Mouse (Mus musculus) adrenal gland, postnatal 14 days (tissue): Measurements from ENCODE around the gene Zfp266. TPM values are rescaled to one million over a fixed set of nuclear protein-coding genes. Genes with fewer than 3 reads are reported as not detected.
A peak's percentile ranks its signal among the peaks of the same experiment; 100 is the strongest.

Experiments used
- DNase-seq: peaks from one replicate; pipeline ENCODE4 v3.0.0; 2021; ENCODE audit warnings: mixed read lengths
- total RNA-seq: library from RNA; stranded (reverse); gene quantifications from 2 replicates; pipeline ENCODE4 v1.2.3, GENCODE M21; 2021

Gene Zfp266
- total RNA-seq, 1 experiment from 2014 or later: 46.2 TPM

GRCm38 (mm10) chr9:20492527-20493233, 28.5 kb downstream of the Zfp266 start, which contains the start of gene Zfp426:
Zfp426 (minus strand) TSS chr9:20492746.
- peak; percentile 90 for DNase-seq

GRCm38 (mm10) chr9:20491858-20492526, 29.2 kb downstream of the Zfp266 start:
- no peak for DNase-seq

- DNase-seq: no peak
Observed at GRCm38 (mm10) chr9:20489536-20489935, 31.7 kb downstream of the Zfp266 start.

- DNase-seq: peak; percentile 24
Observed at GRCm38 (mm10) chr9:20479396-20479795, 41.8 kb downstream of the Zfp266 start.

- no peak for DNase-seq
Observed at GRCm38 (mm10) chr9:20476632-20477031, 44.6 kb downstream of the Zfp266 start.

GRCm38 (mm10) chr9:20466761-20467442, 54.3 kb downstream of the Zfp266 start:
- DNase-seq: peak; percentile 73

- DNase-seq: peak; percentile 86
Observed at GRCm38 (mm10) chr9:20459377-20460317, 61.6 kb downstream of the Zfp266 start, which contains the start of gene Zfp26. Zfp26 (minus strand) TSS chr9:20460162.

- no peak for DNase-seq
Observed at GRCm38 (mm10) chr9:20453647-20454046, 67.6 kb downstream of the Zfp266 start.

- DNase-seq: no peak
Observed at GRCm38 (mm10) chr9:20451493-20451892, 69.7 kb downstream of the Zfp266 start.

Other genes with a start within 250 kb of the Zfp266 start
- gene Olfr39, start 239.1 kb downstream of the Zfp266 start, total RNA-seq: not detected in 2 replicates
- not detected in 2 replicates for gene Olfr873, start 222.9 kb downstream of the Zfp266 start, total RNA-seq
- not detected in 2 replicates for gene Olfr18, start 185.3 kb downstream of the Zfp266 start, total RNA-seq
- 6.9 and 9.6 TPM in 2 replicates for gene Zfp560, start 136.2 kb downstream of the Zfp266 start, total RNA-seq
- gene Zfp26, start 61.3 kb downstream of the Zfp266 start, total RNA-seq: 22.6 and 23.8 TPM in 2 replicates
- 20.5 and 22.1 TPM in 2 replicates for gene Zfp426, start 28.7 kb downstream of the Zfp266 start, total RNA-seq
- 9.2 and 10.8 TPM in 2 replicates for gene Zfp846, start 59.9 kb upstream of the Zfp266 start, total RNA-seq
- 308 TPM in 2 replicates for gene Ubl5, start 121.5 kb upstream of the Zfp266 start, total RNA-seq
- gene Fbxl12, start 123.3 kb upstream of the Zfp266 start, total RNA-seq: 15.3 and 18.7 TPM in 2 replicates
- 20.1 and 20.2 TPM in 2 replicates for gene Pin1, start 130.7 kb upstream of the Zfp266 start, total RNA-seq
- 1.6 and 2.4 TPM in 2 replicates for gene Olfm2, start 224.9 kb upstream of the Zfp266 start, total RNA-seq